Mouse (Mus musculus) MEL (cell line): Measurements from ENCODE around the gene Metrn. TPM values are rescaled to one million over a fixed set of nuclear protein-coding genes. Genes with fewer than 3 reads are reported as not detected.
A peak's percentile ranks its signal among the peaks of the same experiment; 100 is the strongest.

Experiments used
- DNase-seq: peaks from one replicate; pipeline ENCODE4 v3.0.0; 2011; ENCODE audit warnings: low read depth, low spot score
- H3K27ac ChIP-seq: 2 replicates; pipeline ENCODE4 v1.5.1; 2012; ENCODE audit warnings: low read depth, mild to moderate bottlenecking, control low read depth, low read length, moderate library complexity; ENCODE audit not compliant: control insufficient read depth
- H3K27me3 ChIP-seq, 2 experiments: fragments of 150-350 bp in 1 of 2; sonication (generic) in 1 of 2; 2 replicates each; pipeline ENCODE4 v1.6.1; 2012; ENCODE audit warnings: low read length in 2 of 2, mild to moderate bottlenecking in 2 of 2, improper control_type of control experiment in 1 of 2, moderate library complexity in 1 of 2; ENCODE audit not compliant: insufficient read depth in 2 of 2, control insufficient read depth in 1 of 2
- H3K36me3 ChIP-seq, 2 experiments: 2 replicates each; pipeline ENCODE4 v1.6.1; 2012 to 2014; ENCODE audit warnings: low read length in 2 of 2, improper control_type of control experiment in 1 of 2, inconsistent platforms in 1 of 2, mild to moderate bottlenecking in 1 of 2; ENCODE audit not compliant: insufficient read depth in 2 of 2, control insufficient read depth in 1 of 2
- H3K4me1 ChIP-seq, 2 experiments: fragments of 150-350 bp in 1 of 2; sonication (generic) in 1 of 2; 2 replicates each; pipeline ENCODE4 v1.6.1; 2012; ENCODE audit warnings: low read length in 2 of 2, improper control_type of control experiment in 1 of 2, mild to moderate bottlenecking in 1 of 2; ENCODE audit not compliant: insufficient read depth in 2 of 2, control insufficient read depth in 1 of 2
- H3K4me3 ChIP-seq, 2 experiments: fragments of 150-350 bp in 1 of 2; sonication (generic) in 1 of 2; 2 replicates each; pipeline ENCODE4 v1.5.1; 2012; ENCODE audit warnings: low read depth in 2 of 2, low read length in 2 of 2, mild to moderate bottlenecking in 2 of 2, moderate library complexity in 2 of 2, control low read depth in 1 of 2, improper control_type of control experiment in 1 of 2; ENCODE audit not compliant: control insufficient read depth in 1 of 2, insufficient read depth in 1 of 2
- H3K79me2 ChIP-seq: 2 replicates; pipeline ENCODE4 v1.6.1; 2012; ENCODE audit warnings: mild to moderate bottlenecking, low read length, moderate library complexity; ENCODE audit not compliant: control insufficient read depth, poor library complexity, insufficient read depth
- H3K9ac ChIP-seq: 2 replicates; pipeline ENCODE4 v1.6.1; 2012; ENCODE audit warnings: low read depth, mild to moderate bottlenecking, control low read depth, low read length, moderate library complexity; ENCODE audit not compliant: control insufficient read depth, poor library complexity, severe bottlenecking
- H3K9me3 ChIP-seq: fragments of 150-350 bp; sonication (generic); replicated peaks from 2 replicates; pipeline ENCODE4 v1.6.1; 2012; ENCODE audit warnings: mild to moderate bottlenecking, low read length, improper control_type of control experiment, moderate library complexity; ENCODE audit not compliant: insufficient read depth
- CHD2 ChIP-seq: IDR thresholded peaks from 2 replicates; pipeline ENCODE4 v1.6.1; 2011; ENCODE audit warnings: low read length, improper control_type of control experiment
- E2F4 ChIP-seq: IDR thresholded peaks from 2 replicates; pipeline ENCODE4 v1.6.1; 2011; ENCODE audit warnings: low read depth, low read length, improper control_type of control experiment, borderline replicate concordance
- GABPA ChIP-seq: IDR thresholded peaks from 2 replicates; pipeline ENCODE4 v1.6.1; 2012; ENCODE audit warnings: low read depth, mild to moderate bottlenecking, inconsistent platforms, low read length, improper control_type of control experiment, moderate library complexity
- MAX ChIP-seq: IDR thresholded peaks from 2 replicates; pipeline ENCODE4 v1.6.1; 2011; ENCODE audit warnings: low read length, improper control_type of control experiment
- MAZ ChIP-seq: IDR thresholded peaks from 2 replicates; pipeline ENCODE4 v1.6.1; 2012; ENCODE audit warnings: low read depth, mild to moderate bottlenecking, inconsistent platforms, low read length, improper control_type of control experiment
- MYB ChIP-seq: IDR thresholded peaks from 2 replicates; pipeline ENCODE4 v1.6.1; 2011; ENCODE audit warnings: mild to moderate bottlenecking, low read depth, low read length, improper control_type of control experiment
- NRF1 ChIP-seq: IDR thresholded peaks from 2 replicates; pipeline ENCODE4 v1.6.1; 2014; ENCODE audit warnings: low read depth, mild to moderate bottlenecking, inconsistent platforms, low read length, improper control_type of control experiment, moderate library complexity; ENCODE audit not compliant: poor library complexity, insufficient read depth, severe bottlenecking
- POLR2A ChIP-seq, 2 experiments: IDR thresholded peaks; 2 replicates each; pipeline ENCODE4 v1.6.1; 2011 to 2012; ENCODE audit warnings: low read length in 2 of 2, mild to moderate bottlenecking in 2 of 2, control low read depth in 1 of 2, improper control_type of control experiment in 1 of 2, low read depth in 1 of 2, moderate library complexity in 1 of 2; ENCODE audit not compliant: control insufficient read depth in 1 of 2, insufficient read depth in 1 of 2, poor library complexity in 1 of 2
- POLR2AphosphoS2 ChIP-seq: IDR thresholded peaks from 2 replicates; pipeline ENCODE4 v1.6.1; 2011; ENCODE audit warnings: low read length, improper control_type of control experiment
- SIN3A ChIP-seq: IDR thresholded peaks from 2 replicates; pipeline ENCODE4 v1.6.1; 2012; ENCODE audit warnings: low read length, improper control_type of control experiment, inconsistent platforms
- ZMIZ1 ChIP-seq: IDR thresholded peaks from 2 replicates; pipeline ENCODE4 v1.6.1; 2012; ENCODE audit warnings: low read depth, mild to moderate bottlenecking, inconsistent platforms, low read length, improper control_type of control experiment, moderate library complexity
- polyA plus RNA-seq, 2 experiments: library from polyadenylated mRNA; stranded (reverse) in 1 of 2; unstranded in 1 of 2; fragments of >175 nt in 1 of 2; fragments of >200 nt in 1 of 2; gene quantifications; 2 replicates each; pipeline versions ENCODE4 v1.2.1 to v1.2.4; 2012; ENCODE audit warnings: low replicate concordance in 2 of 2, low read depth in 1 of 2; ENCODE audit not compliant: insufficient read length in 2 of 2, insufficient read depth in 1 of 2, missing spikeins in 1 of 2
- total RNA-seq: library from RNA; depleted of rRNA; stranded (reverse); fragments of 300-350 nt; gene quantifications from 2 replicates; pipeline ENCODE4 v1.2.3, GENCODE M21; 2012

Gene Metrn
- total and polyA plus RNA-seq, 3 experiments: 95.7 to 116 TPM; not detected in 1

GRCm38 (mm10) chr17:25791843-25792527 lies 5.0 kb downstream of the Metrn start (continued):
- TF ChIP-seq MAX (no peak), ZMIZ1 (no peak; the same call in none of the 2 replicates), MAZ (peak; percentile 6; the same call in 1 of the 2 replicates), NRF1 (peak; percentile 32; the same call in 1 of the 2 replicates), GABPA (no peak), SIN3A (peak; percentile 81), CHD2 (no peak), POLR2AphosphoS2 (peak; percentile 80)

- H3K27ac ChIP-seq: peak overlapping the region; percentile 97
- no peak for DNase-seq
- H3K4me3 ChIP-seq: peak overlapping the region; percentile 67 to 84
- peak overlapping the region; percentile 87 for H3K9ac ChIP-seq
- H3K9me3 ChIP-seq: no peaks in the 10 kb centered on the region
- H3K36me3 ChIP-seq: peaks cover 0 to 5% of the 10 kb centered on the region in 2 experiments; a peak in 1 of 4 replicates
- TF ChIP-seq ZMIZ1 (peak; percentile 13; the same call in 1 of the 2 replicates), MYB (no peak)
- peaks cover 16% of the 10 kb centered on the region for H3K79me2 ChIP-seq
- H3K4me1 ChIP-seq: peaks cover 0 to 24% of the 10 kb centered on the region in 2 experiments; a peak in 2 of 4 replicates
- no peaks in the 10 kb centered on the region for H3K27me3 ChIP-seq
Measured at GRCm38 (mm10) chr17:25791320-25791842, 5.6 kb downstream of the Metrn start.

DNA sequence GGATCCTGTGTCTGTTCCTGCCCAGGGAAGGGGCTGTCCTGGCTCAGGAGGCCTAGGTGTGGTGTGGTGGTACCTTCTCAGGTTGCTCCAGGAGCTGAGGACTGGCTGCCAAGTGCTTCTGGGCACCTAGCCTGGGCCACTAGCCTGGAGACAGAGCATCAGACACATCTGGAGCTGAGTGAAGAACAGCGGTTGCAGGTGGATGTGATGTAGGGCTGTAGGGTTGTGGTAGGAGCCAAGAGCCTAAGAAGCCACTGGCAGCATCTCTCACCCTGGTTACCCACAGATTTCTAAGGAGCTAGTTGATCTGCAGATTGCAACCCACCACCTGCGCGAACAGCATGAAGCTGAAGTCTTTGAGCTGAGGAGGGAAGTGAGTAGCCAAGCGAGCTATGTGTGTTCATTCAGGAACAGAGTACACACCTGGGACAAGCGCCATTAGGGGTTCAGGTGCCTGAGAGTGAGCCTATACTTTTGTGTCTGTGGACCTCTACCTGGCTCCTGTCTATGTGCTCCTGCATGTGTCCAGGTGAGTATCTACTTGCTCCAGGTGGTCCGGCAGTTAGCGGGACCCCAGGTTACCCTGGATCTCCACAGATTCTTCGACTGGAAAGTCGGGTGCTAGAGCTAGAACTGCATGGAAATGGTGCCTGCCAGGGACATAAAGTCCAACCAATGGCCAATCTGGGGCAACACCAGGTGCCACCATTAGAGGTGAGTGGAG lies 10.0 kb downstream of the Metrn start:
- Histone ChIP-seq H3K27ac (no peak overlapping the region), H3K36me3 (peaks cover 2 to 5% of the 10 kb centered on the region in 2 experiments; a peak in 3 of 4 replicates), H3K9me3 (no peaks in the 10 kb centered on the region), H3K27me3 (no peaks in the 10 kb centered on the region), H3K4me3 (no peak overlapping the region), H3K4me1 (peaks cover 0 to 6% of the 10 kb centered on the region in 2 experiments; a peak in 2 of 4 replicates), H3K9ac (no peak overlapping the region), H3K79me2 (peaks cover 3% of the 10 kb centered on the region)
- TF ChIP-seq POLR2A (IDR thresholded peaks at IDR 0.05; ENCODE audit: control insufficient read depth in 1 of 2, insufficient read depth in 1 of 2, low read depth in 1 of 2, low read length in 2 of 2, poor library complexity in 1 of 2): 0 out of 4 replicates have a peak, but pooled peaks of 1 of the 2 experiments have one; percentile 11
- no peak for TF ChIP-seq E2F4
- DNase-seq: no peak
